Comparison of ENCODE assay signal across 7 mouse cellular contexts in the genomic region with DNA sequence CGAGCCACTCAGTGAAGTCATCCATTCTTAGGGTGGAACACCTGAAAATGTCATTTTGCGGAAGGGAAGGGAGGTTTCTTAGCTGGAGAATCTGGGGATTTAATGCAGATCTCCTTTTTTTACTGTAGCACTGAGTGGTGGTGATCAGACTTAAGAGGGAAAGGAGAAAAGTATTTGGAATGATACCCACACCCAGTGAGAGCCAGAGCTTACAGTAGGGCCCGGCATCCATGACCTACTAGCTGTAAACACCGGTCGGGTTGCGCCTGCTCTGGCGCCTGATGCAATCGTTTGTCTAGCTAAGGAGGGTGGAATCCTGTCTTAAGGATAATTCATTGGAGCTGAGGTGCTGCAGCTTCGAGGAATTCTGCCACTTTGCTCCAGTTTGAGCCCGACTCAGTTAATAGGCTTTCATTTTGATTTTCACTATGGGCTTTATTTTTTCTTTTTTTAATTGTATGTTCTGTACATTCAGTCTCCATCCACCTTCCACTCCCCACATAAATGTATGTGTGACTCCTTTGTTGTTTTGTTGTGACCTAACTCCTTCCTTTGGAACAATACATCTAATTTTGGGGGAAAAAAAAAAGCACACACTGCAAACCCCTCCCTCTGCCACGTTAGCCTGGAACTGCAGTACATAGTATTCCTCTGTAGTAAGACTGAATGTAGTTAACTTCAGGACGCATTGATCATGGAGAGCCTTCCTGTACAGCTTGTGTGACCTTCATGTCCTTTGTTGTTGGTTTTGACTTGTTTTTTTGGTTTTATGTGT. TPM values are rescaled to one million over a fixed set of nuclear protein-coding genes. Genes with fewer than 3 reads are reported as not detected.
A peak's percentile ranks its signal among the peaks of the same experiment; 100 is the strongest.
DNase-seq lines count a peak whose midpoint lies in the region; ATAC-seq and TF ChIP-seq lines count a peak whose summit lies in the region.

No protein-coding gene starts in this region.

- H3K27ac ChIP-seq in spleen, adult 2 months (ENCODE audit: insufficient read depth, low read length), result no peak overlapping the region
- no peak overlapping the region; the same call in 1 of the 2 replicates for H3K27ac ChIP-seq in bone marrow, adult 2 months (ENCODE audit: control insufficient read depth, insufficient read depth, low read depth, low read length, poor library complexity)
- peak overlapping the region; percentile 98 for H3K27ac ChIP-seq in forebrain, embryonic 10.5 days
- H3K27ac ChIP-seq in limb, embryonic 11.5 days (replicated peaks; ENCODE audit: low read depth, low read length), result no peak overlapping the region; the same call in 1 of the 2 replicates
- H3K27ac ChIP-seq in midbrain, embryonic 16.5 days (ENCODE audit: low read length), result peak overlapping the region; percentile 96

- no peak for DNase-seq in spleen, adult 2 months (ENCODE audit: low read depth in 1 of 2, low spot score in 2 of 2)
- DNase-seq in spleen, postnatal 36 days (ENCODE audit: low spot score in 2 of 2), result no peak
- no peak for DNase-seq in forebrain, embryonic 10.5 days (ENCODE audit: extremely low spot score, low spot score)
- DNase-seq in limb, embryonic 11.5 days (ENCODE audit: low spot score), result peak; percentile 41

- no peaks in the 10 kb centered on the region for H3K27me3 ChIP-seq in spleen, adult 2 months (ENCODE audit: control insufficient read depth, insufficient read depth, low read length)
- H3K27me3 ChIP-seq in forebrain, embryonic 10.5 days (ENCODE audit: poor library complexity, severe bottlenecking), result no peaks in the 10 kb centered on the region
- no peaks in the 10 kb centered on the region for H3K27me3 ChIP-seq in limb, embryonic 11.5 days (ENCODE audit: control insufficient read depth, insufficient read depth, low read length)
- H3K27me3 ChIP-seq in midbrain, embryonic 16.5 days (ENCODE audit: control insufficient read depth, insufficient read depth, low read depth, low read length), result no peaks in the 10 kb centered on the region

- no peak for ATAC-seq in limb, embryonic 11.5 days (ENCODE audit: insufficient number of reproducible peaks, low FRiP score, low TSS enrichment, low read depth)
- ATAC-seq in midbrain, embryonic 16.5 days, result 0 out of 2 replicates have a peak, but pooled peaks have one; percentile 36
- no peak for ATAC-seq in inflammation-experienced regulatory T-cells, adult 6 months

- TF ChIP-seq CTCF in spleen, adult 2 months (IDR thresholded peaks at IDR 0.05; ENCODE audit: extremely low read depth, insufficient read depth, insufficient read length, insufficient replicate concordance), result no peak
- TF ChIP-seq CTCF in bone marrow, adult 2 months (IDR thresholded peaks at IDR 0.05; ENCODE audit: control insufficient read depth, insufficient read depth, low read length), result no peak

- WGBS in spleen, adult 2 months, result 9% methylated on average over 12 of the region's 12 CpGs
- WGBS in bone marrow, adult 2 months, result 7% methylated on average over 12 of the region's 12 CpGs
- WGBS in forebrain, embryonic 10.5 days, result 5% methylated on average over 12 of the region's 12 CpGs
- 2% methylated on average over 12 of the region's 12 CpGs for WGBS in limb, embryonic 11.5 days
- 3% methylated on average over 12 of the region's 12 CpGs for WGBS in midbrain, embryonic 16.5 days

- H3K9ac ChIP-seq in limb, embryonic 11.5 days (ENCODE audit: low read length), result peak overlapping the region; percentile 95
- H3K9ac ChIP-seq in midbrain, embryonic 16.5 days (ENCODE audit: low read depth, low read length), result peak overlapping the region; percentile 96

- TF ChIP-seq POLR2A in spleen, adult 2 months (IDR thresholded peaks at IDR 0.05; ENCODE audit: low read depth, low read length), result no peak
- TF ChIP-seq POLR2A in bone marrow, adult 2 months (IDR thresholded peaks at IDR 0.05; ENCODE audit: borderline replicate concordance, control insufficient read depth, low read depth, low read length), result no peak

- H3K4me3 ChIP-seq in spleen, adult 2 months (ENCODE audit: extremely low read depth, insufficient read depth, insufficient read length), result peak overlapping the region; percentile 93
- H3K4me3 ChIP-seq in bone marrow, adult 2 months (replicated peaks; ENCODE audit: control insufficient read depth, low read depth, low read length), result peak overlapping the region; percentile 97
- peak overlapping the region; percentile 97 for H3K4me3 ChIP-seq in forebrain, embryonic 10.5 days
- H3K4me3 ChIP-seq in limb, embryonic 11.5 days (ENCODE audit: low read depth, low read length), result peak overlapping the region; percentile 98
- peak overlapping the region; percentile 96 for H3K4me3 ChIP-seq in midbrain, embryonic 16.5 days (ENCODE audit: low read depth, low read length)

- H3K4me2 ChIP-seq in limb, embryonic 11.5 days (ENCODE audit: low read depth, severe bottlenecking), result peak overlapping the region; percentile 77
- peak overlapping the region; percentile 77 for H3K4me2 ChIP-seq in midbrain, embryonic 16.5 days (ENCODE audit: low read length)

- H3K4me1 ChIP-seq in spleen, adult 2 months (ENCODE audit: control insufficient read depth, insufficient read depth, insufficient read length), result peaks cover 5% of the 10 kb centered on the region; the same call in 1 of the 2 replicates
- no peaks in the 10 kb centered on the region; the same call in 1 of the 2 replicates for H3K4me1 ChIP-seq in bone marrow, adult 2 months (ENCODE audit: control insufficient read depth, insufficient read depth, low read length)
- H3K4me1 ChIP-seq in forebrain, embryonic 10.5 days, result peaks cover 24% of the 10 kb centered on the region
- H3K4me1 ChIP-seq in limb, embryonic 11.5 days (ENCODE audit: control insufficient read depth, insufficient read depth, low read length), result peaks cover 6% of the 10 kb centered on the region; the same call in 1 of the 2 replicates
- peaks cover 22% of the 10 kb centered on the region for H3K4me1 ChIP-seq in midbrain, embryonic 16.5 days (ENCODE audit: control insufficient read depth, insufficient read depth, low read length)

- H3K9me3 ChIP-seq in forebrain, embryonic 10.5 days, result no peaks in the 10 kb centered on the region
- H3K9me3 ChIP-seq in limb, embryonic 11.5 days (ENCODE audit: control insufficient read depth, low read length), result no peaks in the 10 kb centered on the region
- no peaks in the 10 kb centered on the region for H3K9me3 ChIP-seq in midbrain, embryonic 16.5 days (replicated peaks; ENCODE audit: control insufficient read depth, low read length, poor library complexity, severe bottlenecking)

- no peaks in the 10 kb centered on the region for H3K36me3 ChIP-seq in spleen, adult 2 months (ENCODE audit: control insufficient read depth, insufficient read depth, low read length)
- H3K36me3 ChIP-seq in forebrain, embryonic 10.5 days (replicated peaks), result 0 out of 2 replicates have a peak, but pooled peaks cover 2% of the 10 kb centered on the region
- no peaks in the 10 kb centered on the region for H3K36me3 ChIP-seq in limb, embryonic 11.5 days (ENCODE audit: control insufficient read depth, insufficient read depth, low read length)
- H3K36me3 ChIP-seq in midbrain, embryonic 16.5 days (ENCODE audit: control insufficient read depth, insufficient read depth, low read length), result no peaks in the 10 kb centered on the region

RNA-seq across cellular contexts. Expression of a gene that starts 1.1 kb away (rescaled TPM):
- 17.1 and 23.7 TPM in 2 replicates for polyA plus RNA-seq in spleen, adult 2 months (2012; rRNA removed)
- 31.7 and 85.0 TPM in 2 replicates for polyA plus RNA-seq in bone marrow, adult 2 months (2011; ENCODE audit: insufficient read depth, insufficient read length, low replicate concordance, missing spikeins)
- 231 and 234 TPM in 2 replicates for polyA plus RNA-seq in forebrain, embryonic 10.5 days (2016; fragmentation: Nextera tagmentation; extraction: Ambion mirVana)
- 167 and 172 TPM in 2 replicates for polyA plus RNA-seq in limb, embryonic 11.5 days (2014; fragmentation: Nextera tagmentation; extraction: Ambion mirVana)
- 225 and 230 TPM in 2 replicates for polyA plus RNA-seq in midbrain, embryonic 16.5 days (2015; fragmentation: Nextera tagmentation; extraction: Ambion mirVana)
- 10 to 100 TPM; 14.1 to 44.6 (median 31.2) TPM for polyA plus RNA-seq in inflammation-experienced regulatory T-cells, adult 6 months (2017; shearing (Covaris generic))

RNA-seq across cellular contexts. Expression of a gene that starts 46.1 kb away (rescaled TPM):
- 3.3 and 4.2 TPM in 2 replicates for polyA plus RNA-seq in spleen, adult 2 months (2012; rRNA removed)
- polyA plus RNA-seq in bone marrow, adult 2 months (2011; ENCODE audit: insufficient read depth, insufficient read length, low replicate concordance, missing spikeins), result 3.0 and 13.2 TPM in 2 replicates
- 8.9 and 10.5 TPM in 2 replicates for polyA plus RNA-seq in forebrain, embryonic 10.5 days (2016; fragmentation: Nextera tagmentation; extraction: Ambion mirVana)
- 8.3 and 11.3 TPM in 2 replicates for polyA plus RNA-seq in limb, embryonic 11.5 days (2014; fragmentation: Nextera tagmentation; extraction: Ambion mirVana)
- 13.6 and 14.5 TPM in 2 replicates for polyA plus RNA-seq in midbrain, embryonic 16.5 days (2015; fragmentation: Nextera tagmentation; extraction: Ambion mirVana)
- polyA plus RNA-seq in inflammation-experienced regulatory T-cells, adult 6 months (2017; shearing (Covaris generic)), result 10 to 100 TPM; 30.0 to 31.4 (median 31.3) TPM

Comparison
In these comparisons a context has a peak if more than half of its experiments do, and no peak if none do; other contexts are left out.
1. H3K27ac ChIP-seq: peak in forebrain, embryonic 10.5 days (single experiment) and midbrain, embryonic 16.5 days (single experiment); none in spleen, adult 2 months (single experiment), bone marrow, adult 2 months (single experiment) and limb, embryonic 11.5 days (single experiment).
2. Peak in every context shown above with its lines, with median percentiles within 50 percentile points of each other: H3K4me3 ChIP-seq.